Mouse (Mus musculus) kidney, adult 8-10 months (tissue): Measurements from ENCODE around the gene Cd8b1.
"Not testable (repeated sequence)": the region's sequence is repeated elsewhere in the genome, so short reads cannot be mapped to it uniquely, and the experiment has no call there.

Experiments used
- DNase-seq, 2 experiments: peaks; one replicate each; pipeline ENCODE4 v3.0.0; 2022

Cd8b1 gene

DNA sequence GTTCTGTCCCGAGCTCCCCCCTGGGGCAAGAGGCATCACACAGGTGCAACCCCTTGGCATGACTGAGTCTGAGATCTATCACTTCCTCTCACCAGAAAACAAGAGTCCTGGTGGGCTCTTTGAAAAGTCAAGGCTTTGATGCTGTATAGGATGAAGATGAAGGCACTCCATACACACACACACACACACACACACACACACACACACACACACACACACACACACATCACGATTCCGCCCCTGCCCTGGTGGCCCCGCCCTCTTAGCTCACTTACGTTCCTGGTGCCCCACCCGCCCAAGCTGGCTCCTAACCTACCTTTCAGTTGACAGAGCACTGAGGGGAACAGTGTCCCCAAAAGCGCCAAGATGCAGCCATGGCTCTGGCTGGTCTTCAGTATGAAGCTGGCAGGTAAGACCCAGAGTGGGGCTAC is at the start of gene Cd8b1:
TSS of gene Cd8b1 (plus strand) at position 298 of the 431 bp plus-strand sequence.
- DNase-seq: no peak

DNA sequence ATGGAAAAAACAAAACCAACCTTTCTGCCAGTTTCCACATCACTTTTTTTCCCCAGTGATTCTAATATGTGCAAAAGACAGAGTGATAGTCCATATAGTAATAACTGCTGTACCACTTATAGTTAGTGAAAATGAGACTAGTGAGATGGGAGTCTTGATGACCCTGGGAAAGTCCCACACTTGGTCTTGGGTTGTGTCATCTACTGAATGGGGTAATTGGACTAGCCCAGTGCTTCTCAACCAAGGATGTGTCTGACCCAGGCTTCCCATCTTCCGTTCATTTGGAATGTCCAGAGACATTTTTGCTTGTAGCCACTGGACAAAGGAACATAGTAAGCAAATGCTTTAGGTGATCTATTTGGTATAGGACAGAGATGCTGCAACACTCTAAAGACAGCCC is 48.9 kb upstream of the Cd8b1 start:
- no peak for DNase-seq

DNA sequence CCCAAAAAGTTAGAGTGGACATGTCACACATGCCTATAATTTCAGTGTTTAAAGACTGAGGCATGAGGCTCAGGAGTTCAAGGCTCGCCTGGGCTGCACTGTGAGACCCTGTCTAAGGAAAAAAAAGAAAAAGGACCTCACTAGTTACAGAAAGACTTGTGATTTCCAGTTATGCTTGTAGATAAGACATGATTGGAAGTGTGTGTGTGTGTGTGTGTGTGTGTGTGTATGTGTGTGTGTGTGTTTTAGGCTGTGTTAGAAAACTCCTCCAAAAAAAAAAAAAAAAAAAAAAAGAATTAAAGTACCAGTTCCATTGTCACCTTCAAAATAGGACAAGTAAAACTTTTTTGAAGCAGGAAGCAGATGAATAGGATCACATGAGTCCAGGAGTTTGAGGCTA is 48.0 kb upstream of the Cd8b1 start:
- no peak for DNase-seq

DNA sequence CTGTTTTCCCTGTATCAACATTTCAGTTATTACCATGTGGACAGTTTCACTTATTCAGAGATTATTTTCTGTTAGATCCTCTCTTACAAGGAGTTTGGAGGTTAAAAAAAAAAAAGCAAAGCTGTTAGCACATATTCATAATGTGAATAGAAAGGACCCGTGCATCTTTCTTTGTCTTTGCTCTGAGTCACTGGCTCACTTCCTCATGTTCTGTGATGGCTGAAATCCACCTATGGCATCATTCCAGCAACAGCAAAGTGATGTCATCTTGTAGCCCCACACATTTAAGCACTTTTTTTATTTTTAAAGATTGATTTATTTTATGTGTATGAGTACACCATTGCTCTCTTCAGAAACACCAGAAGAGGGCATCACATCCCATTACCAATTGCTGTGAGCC is 43.2 kb upstream of the Cd8b1 start:
- no peak for DNase-seq

DNA sequence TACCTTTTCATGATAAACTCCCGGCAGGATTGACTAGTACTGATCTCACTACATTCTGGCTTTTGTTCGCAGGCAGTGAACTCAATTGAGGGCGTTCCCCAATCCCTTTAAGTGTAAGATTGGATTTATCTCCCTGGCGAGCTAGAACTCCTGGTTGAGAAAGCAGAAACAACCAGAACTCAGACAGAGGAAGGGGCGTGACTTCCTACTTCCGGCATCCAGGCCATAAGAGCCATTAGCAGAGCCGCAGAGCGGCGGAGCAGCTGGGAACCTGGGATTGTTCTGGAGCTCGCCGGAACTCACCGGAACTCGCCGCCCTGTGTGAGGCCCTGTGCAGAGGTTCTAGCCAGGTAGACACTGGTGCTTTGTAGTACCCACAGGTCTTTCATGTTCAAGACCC is 29.1 kb upstream of the Cd8b1 start:
- no peak for DNase-seq

DNA sequence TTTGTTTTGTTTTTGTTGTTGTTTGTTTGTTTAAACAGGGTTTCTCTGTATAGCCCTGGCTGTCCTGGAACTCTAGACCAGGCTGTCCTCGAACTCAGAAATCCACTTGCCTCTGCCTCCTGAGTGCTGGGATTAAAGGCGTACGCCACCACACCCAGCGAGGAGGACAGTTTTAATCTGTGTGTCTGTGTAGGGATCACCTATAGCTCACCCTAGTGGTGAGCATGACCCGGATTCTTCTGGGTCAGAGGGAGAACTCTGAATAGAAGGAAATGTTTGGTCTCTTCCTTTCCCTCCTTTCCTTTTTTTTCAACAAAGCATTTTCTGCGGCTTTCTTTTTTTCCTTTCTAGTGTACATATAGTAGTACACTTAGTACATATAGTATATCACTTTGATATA is 27.3 kb upstream of the Cd8b1 start:
- no peak for DNase-seq

DNA sequence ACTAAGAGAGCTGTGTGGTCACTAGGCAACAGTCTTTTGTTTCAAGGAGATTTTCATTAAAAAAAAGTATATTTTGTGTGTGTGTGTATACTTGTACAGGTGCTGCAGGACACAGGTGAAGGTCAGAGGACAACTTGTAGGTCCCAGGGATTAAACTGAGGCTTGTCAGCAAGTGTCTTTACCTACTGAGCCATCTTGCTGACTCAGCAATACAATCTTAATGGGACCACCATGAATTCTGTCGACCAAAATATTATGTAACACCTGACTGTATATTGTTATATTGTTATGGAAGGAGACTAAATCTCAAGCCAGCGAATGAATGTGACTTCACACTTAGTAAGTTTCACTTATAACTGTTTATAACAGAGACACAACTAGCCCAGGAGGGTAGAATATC is 24.5 kb upstream of the Cd8b1 start:
- no peak for DNase-seq

DNA sequence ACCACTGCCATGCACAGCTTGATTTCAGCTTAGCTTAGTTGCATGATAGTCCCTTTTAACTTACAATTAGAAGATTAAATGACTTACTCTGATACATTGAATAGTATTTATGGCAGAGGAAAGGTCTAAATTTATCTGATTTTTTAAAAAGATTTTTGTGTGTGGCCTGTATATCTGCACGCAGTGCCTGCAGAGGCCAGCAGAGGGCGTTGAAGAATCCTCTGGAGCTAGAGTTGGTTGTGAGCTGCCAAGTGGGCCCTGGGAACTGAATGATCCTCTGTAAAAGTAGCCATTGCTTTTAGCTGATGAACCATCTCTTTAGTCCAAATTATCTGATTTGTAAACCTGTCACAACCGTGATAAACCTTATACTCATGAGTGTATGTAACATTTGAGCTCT is 23.8 kb upstream of the Cd8b1 start:
- DNase-seq: peak in 1 of 2 experiments; percentile 28

DNA sequence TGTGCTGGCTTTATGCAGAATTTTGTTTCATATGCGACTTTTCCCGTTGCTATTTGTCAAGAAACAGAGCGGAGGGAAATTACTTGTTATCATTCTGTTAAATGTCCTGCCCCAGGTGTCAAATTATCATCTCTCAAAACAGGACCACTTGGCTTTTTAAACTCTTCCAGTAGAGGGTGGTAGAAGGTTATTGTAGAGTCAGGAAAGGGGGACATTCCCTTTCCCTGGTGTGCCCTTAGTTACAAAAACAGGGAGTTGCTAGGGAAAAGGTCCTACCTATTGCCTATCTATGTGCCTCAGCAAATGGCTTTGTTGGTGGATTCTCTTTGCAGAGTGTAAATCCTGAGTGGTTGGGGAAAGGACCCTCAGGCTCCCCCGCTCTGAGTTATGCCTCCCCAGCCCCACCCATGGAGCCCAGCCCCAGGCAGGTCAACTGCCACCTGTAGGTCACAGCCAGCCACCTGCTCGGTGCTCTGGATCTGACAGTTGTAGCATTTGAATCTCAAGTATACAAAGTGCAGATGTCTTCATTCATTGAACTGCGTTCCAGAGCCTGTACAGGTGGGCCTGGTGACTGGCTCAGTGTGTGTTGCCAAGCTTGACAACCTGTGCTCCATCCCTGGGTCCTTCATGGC is 20.4 kb upstream of the Cd8b1 start:
- DNase-seq: no peak

DNA sequence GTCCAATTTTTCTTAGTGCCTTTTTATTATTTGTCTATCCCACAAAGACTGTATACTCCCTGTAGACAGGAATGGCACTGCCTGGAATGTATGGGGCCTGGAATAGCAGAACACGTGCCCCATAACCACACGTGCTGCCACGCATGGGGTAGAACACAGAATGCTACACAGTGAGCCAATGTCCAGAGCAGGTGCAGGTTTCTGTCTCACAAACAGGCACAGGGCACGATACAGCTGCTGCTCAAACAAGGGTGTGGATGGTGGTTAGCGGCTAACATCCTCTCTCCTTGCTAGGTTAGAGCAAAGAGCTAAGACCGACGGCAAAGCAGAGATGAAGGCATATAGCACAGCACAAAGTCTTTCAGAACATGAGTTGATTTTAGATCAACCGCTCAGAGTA is 15.1 kb upstream of the Cd8b1 start:
- no peak for DNase-seq

DNA sequence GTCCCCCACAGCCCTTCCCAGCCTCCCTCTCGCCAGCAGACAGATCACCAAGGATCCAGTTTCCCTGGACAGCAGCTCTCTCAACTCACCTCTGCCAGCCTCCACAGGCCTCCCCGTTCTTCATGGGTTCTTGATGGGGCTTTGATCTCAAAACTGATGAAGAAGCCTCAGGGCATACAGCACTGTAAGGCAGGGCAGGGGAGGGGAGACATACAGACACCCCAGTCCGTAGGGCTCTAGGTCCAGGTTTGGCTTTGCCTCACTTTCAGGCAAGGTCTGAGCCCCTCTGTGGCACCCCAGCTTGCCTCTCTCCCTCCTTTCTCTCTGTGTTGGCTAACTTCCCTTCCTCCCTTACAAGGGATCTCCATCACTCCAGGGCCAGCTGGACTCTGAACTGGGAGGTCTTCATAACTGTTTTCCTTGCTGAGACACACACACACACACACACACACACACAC is 733 bp upstream of the Cd8b1 start, which contains the start of gene Smyd1:
TSS of gene Smyd1 (minus strand) at position 408 of the 458 bp plus-strand sequence.
- no peak for DNase-seq

DNA sequence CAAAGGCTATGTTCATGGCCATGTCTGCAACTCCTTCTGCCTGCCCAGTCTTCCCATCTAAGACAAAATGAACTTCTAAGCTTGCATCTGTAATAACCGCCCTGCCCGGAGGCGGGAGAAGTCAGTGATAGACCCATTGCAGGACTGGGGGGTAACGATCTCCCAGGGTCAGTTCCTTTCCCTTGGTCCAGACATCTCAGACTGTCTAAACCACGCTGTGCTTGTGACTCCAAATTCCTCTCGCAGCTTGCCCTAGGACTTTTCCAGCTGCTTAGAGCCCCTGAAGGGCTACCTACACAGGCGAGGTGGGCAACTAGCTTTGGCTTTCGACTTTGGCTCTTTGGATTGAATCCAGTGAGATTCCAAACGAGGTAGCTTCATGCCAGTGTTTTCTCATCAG is 2.2 kb downstream of the Cd8b1 start:
- no peak for DNase-seq

DNA sequence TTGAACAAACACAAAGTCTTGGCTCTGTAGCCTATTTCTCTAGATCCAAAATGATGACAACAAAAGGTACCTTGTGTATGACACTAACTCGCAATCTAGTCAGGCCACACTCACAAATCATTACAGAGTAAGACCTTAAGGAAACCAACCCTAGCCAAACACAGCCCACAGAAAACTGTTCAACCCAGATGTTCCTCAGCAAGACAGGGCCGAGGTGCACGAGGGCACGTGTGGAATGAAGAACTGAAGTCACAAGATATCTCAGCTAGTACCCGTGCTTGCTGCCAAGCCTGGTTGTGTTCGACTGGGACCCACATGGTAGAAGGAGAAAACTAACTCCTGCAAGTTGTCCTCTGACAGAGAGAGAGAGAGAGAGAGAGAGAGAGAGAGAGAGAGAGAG is 7.3 kb downstream of the Cd8b1 start:
- no peak for DNase-seq

DNA sequence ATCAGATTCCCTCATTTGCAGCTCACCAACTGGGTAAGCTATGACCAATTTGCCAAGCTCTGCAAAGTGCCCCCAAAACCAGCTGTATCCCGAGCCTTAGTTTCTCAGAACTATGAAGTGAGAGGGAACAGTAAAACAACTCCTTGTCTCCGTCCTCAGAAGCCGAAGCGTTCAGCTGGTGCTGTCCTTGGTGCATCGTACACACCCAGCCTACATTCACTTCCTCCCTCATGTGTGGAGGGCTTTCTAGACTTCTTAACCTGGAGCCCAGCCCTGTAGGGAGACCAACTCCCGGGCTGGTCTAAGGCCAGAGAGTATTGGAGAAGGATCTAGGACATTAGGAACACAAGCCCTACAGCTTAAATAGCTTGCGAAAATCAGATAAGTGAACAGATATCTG is 7.9 kb downstream of the Cd8b1 start:
- DNase-seq: no peak

DNA sequence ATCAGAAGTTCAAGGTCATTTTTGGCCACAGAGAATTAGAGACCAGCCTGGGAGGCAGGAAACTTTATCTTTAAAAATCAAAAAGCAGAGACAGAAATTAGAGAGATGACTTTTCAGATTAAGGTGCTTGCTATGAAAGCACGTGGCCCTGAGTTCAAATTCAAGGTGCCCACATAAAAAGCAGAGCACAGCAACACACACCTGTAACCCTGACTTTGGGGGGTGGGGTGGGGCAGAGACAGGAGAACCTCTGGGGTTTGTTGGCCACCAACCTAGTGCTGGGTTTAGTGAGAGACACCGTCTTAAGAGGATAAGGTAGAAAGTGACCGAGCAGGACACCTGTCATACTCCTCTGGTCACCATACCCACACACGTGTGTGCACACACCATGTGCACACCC is 8.9 kb downstream of the Cd8b1 start:
- DNase-seq: not testable (repeated sequence)

DNA sequence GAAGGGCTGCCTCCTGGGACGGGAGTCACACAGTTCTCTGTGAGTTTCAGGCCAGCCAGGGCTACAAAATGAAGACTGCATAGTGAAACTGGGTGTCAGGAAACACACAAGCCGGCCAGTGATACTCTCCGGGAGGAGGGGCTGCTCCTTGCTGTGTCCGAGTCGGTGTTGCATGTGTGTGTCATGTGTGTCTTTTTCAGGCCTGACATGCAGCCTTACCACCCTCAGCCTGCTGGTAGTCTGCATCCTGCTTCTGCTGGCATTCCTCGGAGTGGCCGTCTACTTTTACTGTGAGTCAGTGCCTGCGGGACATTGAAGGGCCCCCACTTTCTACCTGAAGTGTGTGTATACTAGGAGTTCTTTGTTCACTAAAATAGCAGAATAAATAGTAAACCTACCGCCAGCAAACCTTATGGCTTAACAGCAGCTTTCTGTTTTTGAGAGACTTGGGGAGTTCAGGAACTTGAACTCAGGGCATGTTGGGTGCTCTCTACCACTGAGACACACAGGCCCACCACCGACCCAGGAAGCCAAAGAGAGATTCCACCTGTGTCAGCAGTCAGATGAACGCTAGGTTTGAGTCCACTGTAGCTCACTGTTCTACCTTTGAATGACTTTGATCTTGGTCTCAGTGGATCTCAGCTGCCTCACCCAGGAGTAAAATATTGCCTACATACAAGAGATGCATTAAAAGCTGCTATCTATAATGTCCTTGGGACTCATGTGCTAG is 9.8 kb downstream of the Cd8b1 start:
- DNase-seq: no peak

DNA sequence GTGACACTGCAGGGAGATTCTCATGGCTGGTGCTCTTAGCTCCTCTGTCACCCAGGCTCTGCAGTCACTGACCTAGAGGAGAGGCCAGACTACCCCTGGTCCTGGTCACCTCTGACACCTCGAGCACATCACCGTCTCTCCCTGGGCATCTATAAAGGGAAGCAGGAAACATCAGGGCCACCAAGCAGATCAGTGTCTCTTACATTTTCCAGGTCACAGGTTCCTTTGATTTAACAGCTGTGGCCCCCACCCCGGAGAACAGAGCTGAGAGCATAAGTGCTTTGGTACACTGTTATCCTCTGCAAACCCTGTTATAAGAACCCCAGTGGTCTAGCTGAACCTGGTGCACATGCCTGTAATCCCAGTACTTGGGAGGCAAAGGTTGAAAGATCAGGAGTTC is 10.4 kb downstream of the Cd8b1 start:
- no peak for DNase-seq

DNA sequence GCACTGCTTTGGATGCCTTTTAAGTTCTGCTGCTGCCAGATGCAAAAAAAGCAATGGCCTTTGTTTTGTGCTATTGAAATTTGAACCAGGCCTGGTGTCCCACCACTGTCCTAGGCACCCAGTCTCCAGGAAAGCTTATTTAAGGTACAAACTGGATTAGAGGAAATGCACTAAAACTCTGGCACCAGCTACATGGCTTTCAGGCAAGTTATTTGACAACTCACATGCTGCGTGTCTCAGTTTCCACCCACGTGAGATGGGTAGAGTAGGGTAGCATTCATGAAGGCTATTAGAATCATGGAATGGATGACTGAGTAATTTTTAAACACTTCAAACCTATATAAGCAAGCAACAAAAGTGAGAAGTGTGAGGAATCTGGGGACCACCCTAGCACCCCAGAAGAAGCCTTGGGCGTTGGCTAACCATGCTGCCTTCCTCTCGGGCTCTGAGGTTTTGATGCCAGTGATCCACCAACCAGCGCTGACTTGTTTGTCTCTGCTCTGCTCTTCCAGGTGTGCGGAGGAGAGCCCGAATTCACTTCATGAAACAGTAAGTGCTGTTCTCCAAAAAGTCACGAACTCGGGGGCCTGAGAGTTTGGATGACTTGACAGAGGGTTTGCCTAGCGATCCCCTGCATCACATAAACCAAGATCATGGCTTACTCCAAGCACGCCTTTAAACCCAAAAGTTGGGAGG is 11.1 kb downstream of the Cd8b1 start:
- DNase-seq: no peak

DNA sequence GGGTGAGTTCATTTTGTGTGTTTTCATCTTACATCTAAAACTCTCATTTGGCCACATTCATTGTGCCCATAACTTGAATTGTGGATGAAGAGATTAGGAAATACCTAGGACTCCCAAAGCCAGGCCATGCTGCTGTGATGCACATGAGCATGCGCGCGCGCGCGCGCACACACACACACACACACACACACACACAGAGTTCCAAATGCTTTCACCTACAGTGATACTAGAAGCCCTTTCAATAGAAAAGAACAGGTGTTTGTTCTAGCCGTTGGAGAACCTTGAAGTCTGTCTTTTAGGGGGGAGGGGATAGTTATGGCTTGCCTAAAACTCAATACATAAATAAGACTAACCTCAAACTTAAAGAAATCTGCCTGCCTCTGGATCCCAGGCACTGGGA is 15.1 kb downstream of the Cd8b1 start:
- no peak for DNase-seq

DNA sequence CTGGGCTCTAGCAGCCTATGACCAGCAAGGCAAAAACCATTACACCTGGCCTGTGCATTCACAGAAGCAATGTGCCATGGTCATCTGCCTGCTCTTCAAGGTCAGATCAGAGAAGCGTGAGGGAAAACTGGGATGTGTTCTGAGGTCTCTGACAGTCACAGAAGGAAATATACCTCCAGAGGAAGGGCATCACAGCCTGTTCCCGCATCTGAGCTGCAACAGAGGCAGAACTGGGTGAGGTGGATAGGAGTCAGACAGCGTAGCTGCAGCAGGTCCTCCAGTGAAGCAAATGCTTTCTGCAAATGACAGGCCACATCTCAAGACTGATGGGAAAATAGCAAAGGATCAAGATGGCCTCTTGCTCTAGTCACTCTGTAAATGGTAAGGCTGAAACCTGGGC is 16.4 kb downstream of the Cd8b1 start:
- no peak for DNase-seq

DNA sequence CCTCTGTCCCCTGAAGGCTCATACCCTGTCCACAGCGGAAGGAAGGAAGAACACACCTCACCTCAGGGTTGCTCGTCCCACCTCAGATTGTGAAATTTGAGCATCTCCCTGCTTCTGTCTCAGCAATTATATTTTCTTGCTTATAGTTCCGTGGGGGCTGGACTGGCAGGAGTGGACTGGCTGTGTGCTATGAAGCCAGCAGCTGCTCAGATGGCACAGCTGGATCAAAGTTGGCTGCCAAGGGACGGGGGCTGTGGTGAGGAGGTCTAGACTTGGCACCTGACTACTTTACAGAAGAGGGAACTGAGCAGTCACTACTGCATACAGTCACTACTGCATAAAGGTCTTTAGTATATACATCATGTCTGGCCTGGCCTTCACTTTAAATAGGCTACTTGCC is 16.8 kb downstream of the Cd8b1 start:
- no peak for DNase-seq

DNA sequence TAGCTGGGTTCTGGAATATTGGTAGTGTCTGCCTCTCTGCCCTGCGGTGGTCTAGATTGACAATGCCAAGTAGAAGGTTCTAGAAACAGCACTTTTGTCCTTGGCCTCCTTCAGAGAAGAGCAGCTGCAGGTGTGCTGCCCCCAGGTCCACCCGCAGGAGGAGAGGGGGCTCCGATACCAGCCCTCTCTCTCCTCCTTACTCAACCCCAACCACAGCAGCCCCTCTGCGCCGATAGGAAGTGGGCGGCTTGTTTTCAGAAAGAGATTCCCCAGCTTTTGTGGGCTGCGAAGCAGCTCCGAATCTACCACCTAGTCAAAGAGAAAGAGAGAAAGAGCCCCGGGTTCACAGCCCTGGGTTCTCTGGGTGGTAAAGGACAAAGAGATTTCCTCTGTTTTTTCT is 18.6 kb downstream of the Cd8b1 start:
- no peak for DNase-seq

DNA sequence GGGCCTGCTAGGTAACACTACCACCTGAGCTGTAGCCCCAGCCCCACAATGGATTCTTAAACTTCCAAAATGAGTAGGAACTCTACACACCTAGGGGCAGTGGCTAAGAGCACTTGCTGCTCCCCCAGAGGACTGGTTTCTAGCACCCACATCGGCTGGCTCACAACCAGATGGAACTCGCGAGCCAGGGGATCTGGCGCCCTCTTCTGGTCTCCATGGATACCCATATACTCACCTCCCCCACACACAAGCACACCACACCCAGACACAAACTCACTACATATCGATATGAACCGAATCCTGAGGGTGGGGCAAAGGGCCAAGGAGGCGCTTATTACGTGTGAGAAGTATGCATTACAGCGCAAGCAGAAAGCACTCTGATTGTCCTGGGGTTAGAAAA is 25.4 kb downstream of the Cd8b1 start:
- DNase-seq: no peak

DNA sequence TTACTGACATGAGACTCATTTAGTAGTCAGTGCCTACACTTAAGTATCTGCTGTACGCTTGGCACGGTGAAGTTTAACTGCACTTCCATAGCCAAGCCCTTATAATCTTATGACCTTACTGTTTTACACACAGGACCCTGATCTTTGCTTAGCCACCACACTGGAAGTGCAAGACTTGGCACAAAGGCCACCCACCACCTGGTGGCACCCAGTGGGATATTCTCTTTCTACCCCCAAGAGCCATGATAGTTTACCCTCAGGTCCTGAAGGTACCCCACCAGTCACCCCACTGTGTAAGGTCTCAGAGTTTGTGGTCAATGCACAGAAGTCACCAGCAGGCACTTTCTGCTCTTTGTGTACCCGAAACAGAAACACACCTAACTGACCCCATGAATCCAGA is 28.6 kb downstream of the Cd8b1 start:
- DNase-seq: no peak
